Mouse (Mus musculus) forelimb bud, embryonic 11.5 days (tissue): Measurements from ENCODE around the gene Syce2.
"Not testable (repeated sequence)": the region's sequence is repeated elsewhere in the genome, so short reads cannot be mapped to it uniquely, and the experiment has no call there.

Source experiments
- DNase-seq: peaks from one replicate; pipeline ENCODE4 v3.0.0-alpha.2; 2012; ENCODE audit warnings: low read depth, low spot score

Syce2 gene

GRCm38 (mm10) chr8:84871376-84872308 lies at the start of gene Syce2:
Gene Syce2, plus strand, starts transcription at chr8:84872111.
- peak; percentile 46 for DNase-seq

DNA sequence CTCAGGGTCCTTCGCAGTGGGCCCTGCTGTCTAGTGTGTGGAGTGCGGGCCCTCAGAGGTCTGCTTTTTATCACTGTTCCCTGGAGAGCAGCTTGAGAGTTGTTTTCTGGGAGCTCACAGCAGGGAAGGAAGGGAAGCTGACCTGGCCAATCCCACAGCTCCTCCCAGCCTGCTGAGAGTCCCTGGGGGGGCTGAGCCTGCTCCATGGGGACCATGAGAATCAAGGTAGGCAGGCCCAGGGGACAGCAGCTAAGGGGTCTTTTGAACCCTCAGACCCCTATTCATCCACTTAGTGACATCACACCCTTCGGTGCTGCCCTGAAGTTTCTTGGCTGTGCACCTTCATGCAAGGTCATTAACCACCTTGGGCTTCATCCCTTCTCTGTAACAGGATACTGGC lies 49.2 kb upstream of the Syce2 start, which contains the start of gene Dand5:
TSS of gene Dand5 (minus strand) at position 101 of the 400 bp plus-strand sequence.
- DNase-seq = no peak

DNA sequence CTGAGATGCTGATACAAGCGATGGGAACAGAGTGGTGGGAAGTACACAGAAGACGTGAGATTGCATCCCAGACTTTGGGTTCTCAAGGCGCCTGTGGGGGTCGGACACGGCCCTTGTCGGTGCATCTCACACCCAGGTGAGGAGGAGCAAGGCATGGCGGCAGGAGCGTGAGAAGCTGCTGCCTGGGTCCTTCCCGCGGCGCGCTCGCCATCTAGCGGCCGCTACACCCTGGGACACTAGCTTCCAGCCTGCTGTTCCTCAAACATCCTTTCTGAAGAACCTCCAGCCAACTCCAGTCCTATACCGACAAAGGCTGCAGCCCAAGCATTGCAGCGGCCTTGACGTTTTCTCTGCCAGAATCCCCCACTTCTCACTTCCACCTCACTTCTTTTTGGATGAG lies 48.3 kb upstream of the Syce2 start:
- DNase-seq = peak; percentile 76

GRCm38 (mm10) chr8:84825636-84826035 lies 46.3 kb upstream of the Syce2 start:
- no peak for DNase-seq

DNA sequence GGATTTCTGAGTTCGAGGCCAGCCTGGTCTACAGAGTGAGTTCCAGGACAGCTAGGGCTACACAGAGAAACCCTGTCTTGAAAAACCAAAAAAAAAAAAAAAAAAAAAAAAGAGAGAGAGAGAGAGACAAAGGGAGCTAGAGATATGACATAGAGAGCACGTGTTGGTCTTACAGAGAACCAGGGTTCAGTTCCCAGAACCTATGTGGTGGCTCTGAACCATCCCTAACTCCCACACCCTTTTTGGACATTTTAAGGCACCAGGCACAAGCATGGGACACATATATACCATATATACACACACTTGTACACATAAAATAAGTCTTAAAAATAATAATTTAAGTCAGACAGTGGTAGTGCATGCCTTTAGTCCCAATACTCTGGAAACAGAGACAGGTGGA lies 45.4 kb upstream of the Syce2 start:
- not testable (repeated sequence) for DNase-seq

DNA sequence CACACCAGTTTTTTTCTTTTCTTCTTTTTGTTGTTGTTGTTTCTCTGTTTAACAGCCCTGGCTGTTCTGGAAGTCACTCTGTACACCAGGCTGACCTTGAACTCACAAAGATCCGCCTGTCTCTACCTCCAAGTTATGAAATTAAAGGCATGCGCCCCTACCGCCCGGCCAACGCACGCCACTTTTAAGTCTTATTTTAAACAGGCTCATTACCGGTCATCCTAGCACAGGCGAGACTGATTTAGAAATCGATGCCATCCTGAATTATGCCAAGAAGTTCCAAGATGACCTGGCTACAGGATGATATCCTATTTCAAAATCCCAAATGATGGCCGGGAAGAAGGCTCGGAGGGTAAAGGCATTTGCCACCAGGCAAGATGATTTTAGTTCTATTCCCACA lies 40.4 kb upstream of the Syce2 start, which contains the start of gene Gadd45gip1:
TSS of gene Gadd45gip1 (plus strand) at position 33 of the 400 bp plus-strand sequence.
- no peak for DNase-seq

DNA sequence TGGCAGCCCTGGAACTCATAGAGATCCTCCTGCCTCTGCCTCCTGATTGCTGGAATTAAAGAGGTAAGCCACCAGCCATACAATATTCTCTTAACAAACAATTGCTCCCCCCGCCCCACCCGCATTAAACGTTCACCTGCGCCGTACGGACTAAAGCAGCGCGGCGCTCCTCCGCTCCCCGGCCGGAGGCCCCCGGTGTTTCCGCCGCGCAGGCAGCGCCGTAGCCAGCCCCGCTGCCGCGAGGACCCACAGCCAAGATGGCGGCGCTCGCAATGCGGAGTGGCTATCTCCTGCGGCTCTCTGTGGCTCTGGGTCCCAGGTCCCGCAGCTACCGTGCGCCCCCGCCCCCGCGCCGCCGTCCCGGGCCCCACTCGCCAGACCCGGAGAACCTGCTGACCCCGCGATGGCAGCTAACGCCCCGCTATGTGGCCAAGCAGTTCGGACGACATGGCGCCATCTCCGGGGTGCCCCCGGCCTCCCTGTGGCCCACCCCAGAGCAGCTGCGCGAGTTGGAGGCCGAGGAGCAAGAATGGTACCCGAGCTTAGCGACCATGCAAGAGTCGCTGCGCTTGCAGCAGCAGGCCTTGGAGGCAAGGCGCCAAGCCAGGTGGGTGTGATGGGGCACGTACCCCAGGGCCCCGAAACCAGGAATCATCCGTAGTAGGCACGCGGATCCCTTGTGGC lies 39.7 kb upstream of the Syce2 start:
- peak; percentile 73 for DNase-seq

- no peak for DNase-seq
Measured at GRCm38 (mm10) chr8:84832759-84833742, 38.9 kb upstream of the Syce2 start.

DNA sequence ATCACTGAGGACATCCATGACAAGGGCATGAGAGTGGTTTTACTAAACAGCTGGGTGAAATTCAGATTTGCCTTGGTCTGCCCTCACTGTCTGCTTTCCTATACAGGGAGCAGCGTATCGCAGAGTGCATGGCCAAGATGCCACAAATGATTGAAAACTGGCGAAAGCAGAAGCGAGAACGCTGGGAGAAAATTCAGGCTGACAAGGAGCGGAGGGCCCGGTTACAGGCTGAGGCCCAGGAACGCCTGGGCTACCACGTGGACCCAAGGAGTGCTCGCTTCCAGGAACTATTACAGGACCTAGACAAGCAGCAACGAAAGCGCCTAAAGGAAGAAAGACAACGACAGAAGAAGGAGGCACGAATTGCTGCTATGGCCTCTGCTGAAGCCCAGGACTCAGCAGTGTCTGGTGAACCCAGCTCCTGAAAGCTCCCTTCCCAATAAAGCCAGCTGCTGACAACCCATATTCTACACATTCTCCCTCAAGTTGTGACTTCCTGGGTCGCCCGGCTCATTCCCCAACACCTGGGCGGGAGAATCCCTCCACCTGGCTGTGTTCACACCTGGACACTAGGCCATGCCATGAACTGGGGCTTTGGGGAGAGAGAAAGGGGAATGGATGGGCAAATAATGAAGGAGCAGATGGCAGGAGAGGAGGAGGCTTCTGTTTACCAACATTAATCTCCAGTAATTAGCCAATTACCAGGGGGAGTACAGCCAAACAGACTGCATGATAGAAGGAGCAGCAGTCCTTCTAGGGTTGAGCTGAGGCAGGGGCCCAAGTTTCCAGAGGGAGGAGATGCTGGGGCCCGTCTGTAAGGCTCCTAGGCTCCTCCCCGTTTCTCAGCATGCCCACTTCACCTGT lies 37.7 kb upstream of the Syce2 start:
- DNase-seq = no peak

DNA sequence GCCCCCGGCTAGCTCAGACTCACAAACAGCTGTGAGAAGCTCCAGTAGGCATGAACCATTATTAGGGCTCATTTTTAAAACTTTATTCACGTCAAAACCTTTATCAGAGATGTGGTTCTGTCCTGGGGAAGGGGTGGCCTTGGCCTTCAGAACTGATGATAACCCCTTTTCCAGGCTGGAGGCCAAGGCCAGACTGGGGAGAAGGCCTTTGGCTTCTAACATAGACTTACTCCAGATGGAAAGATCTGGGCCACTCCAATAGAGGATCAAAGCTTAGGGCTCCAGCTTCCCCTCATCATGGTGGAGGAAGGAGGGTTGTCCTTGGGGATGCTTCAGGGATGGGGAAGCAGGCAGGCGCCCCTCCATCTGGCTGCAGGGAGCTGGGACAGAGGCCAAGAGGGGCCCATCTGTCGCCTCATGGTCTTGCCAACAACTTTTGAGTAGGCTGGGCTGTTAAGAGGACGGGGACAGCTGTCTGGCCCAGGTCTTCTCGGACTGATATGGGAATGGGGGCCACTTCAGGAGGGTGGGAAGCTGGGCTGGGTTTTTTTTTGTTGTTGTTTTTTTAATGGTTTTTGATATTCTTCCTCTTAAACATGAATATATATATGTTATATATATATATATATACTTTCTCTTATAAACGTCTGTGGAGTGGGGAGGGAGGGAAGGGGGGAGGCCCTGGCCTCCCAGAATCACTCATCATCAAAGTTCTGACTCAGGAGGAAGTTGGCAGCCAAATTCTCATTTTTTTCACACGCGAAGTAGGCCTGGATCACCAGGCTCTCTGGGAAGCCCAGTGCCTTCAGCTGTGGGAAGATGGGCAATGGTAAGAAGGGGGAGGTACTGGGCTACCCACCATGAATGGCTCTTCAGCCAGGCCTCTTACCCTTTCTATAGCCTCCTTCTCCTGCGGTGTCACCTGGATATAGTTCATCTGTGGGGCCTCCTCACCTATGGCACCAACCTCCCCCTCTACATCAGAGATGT lies 36.8 kb upstream of the Syce2 start:
- DNase-seq = no peak

DNA sequence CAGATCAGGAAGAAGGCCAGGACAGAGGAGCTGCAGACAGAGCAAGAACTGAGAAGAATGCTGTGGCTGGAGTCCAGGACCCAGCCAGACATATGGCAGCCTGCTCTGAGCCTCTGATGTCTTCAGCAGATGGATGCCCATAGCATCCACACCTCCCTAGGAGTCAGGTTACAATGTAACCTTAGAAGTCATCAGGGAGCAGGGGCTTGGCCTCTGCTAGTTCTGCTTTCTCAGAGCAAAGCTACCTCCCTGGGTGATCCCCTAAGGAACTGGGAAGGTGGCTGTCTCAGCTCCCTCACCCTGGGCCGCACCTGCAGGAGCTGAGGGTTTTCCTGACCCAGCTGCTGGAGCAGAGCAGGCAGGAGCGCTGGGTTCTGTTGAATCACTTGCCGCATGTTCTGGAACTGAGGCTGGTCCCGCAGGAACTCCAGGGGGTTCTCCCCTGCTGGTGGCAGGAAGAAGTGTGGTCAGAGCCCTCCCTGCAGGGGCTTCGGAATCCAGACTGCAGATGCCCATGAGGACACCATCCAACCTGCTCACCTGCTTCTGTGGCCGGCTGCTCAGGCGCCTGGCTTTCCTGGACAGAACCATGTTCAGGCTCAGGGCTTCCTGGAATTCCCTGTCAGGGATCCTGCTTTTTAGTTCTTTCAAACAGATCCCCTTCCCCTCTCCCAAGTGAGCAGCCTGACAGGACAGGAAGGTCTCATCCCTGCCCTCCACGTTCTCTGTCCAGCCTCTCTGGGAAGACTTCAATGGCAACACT lies 34.6 kb upstream of the Syce2 start:
- peak; percentile 76 for DNase-seq

DNA sequence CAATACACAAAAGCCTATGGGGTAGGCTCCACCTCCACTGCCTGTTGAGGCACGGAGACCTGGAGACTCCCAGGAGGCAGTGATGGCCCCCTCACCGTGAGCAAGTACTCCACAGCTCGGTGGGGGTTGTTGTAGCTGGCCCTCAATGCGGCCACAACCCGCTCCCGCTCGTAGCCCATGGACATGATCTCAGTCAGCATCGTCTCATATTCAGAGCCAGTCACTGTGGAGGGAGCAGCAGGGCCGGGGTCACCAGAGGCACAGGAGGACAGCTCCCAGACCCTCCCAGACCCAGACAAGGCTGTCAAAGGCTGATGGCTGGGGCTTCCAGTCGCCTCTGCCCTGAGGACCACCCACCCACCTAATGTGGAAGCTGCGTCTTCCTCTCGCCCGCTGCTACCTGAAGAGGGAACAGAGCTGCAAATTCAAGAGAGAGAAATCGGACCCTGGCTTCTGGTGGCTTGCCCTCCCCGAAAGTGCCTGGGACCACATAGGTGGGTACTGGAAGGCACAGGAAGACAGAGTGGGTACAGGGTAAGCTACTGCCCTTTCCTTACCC lies 33.9 kb upstream of the Syce2 start:
- DNase-seq = no peak

GRCm38 (mm10) chr8:84838513-84838912 lies 33.4 kb upstream of the Syce2 start:
- DNase-seq = no peak

GRCm38 (mm10) chr8:84839411-84839810 lies 32.5 kb upstream of the Syce2 start:
- DNase-seq = no peak

GRCm38 (mm10) chr8:84839875-84840247 lies 32.0 kb upstream of the Syce2 start:
- no peak for DNase-seq

- DNase-seq = peak; percentile 96
Measured at GRCm38 (mm10) chr8:84840248-84840999, 31.5 kb upstream of the Syce2 start, which contains the start of gene Rad23a. Gene Rad23a, minus strand, starts transcription at chr8:84840665.

DNA sequence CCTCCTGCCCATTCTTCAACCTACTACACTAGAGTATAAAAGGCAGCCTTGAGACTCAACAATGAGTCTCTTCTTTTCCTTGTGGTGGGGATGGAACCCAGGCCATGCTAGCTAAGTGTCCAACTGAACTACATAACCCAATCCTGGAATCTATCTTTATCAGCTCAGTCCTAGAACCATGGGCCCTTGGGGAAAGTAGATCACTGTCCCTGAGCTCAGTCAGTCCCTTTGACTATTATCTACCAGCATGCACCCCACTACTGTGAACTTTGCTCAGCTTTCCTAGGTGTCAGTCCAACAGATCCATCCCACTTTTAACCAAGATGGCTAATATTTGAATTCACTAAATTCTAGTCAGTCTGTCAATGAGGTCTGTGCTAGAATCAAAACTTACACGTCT lies 30.4 kb upstream of the Syce2 start:
- DNase-seq = no peak
